Mouse (Mus musculus) G1E (cell line): ENCODE data around the gene Lrrc36. TPM values are rescaled to one million over a fixed set of nuclear protein-coding genes. Genes with fewer than 3 reads are reported as not detected.

Experiments used
- ATAC-seq: 2 replicates; pipeline ENCODE4 v1.8.0; 2016; ENCODE audit warnings: mild to moderate bottlenecking; ENCODE audit not compliant: insufficient number of reproducible peaks, poor library complexity, low FRiP score, severe bottlenecking; ENCODE audit errors: extremely low read depth
- DNase-seq: peaks from one replicate; pipeline ENCODE4 v3.0.0; 2012; ENCODE audit warnings: low spot score
- H3K27me3 ChIP-seq: 2 replicates; pipeline ENCODE4 v1.6.1; 2012; ENCODE audit warnings: mild to moderate bottlenecking, low read length, inconsistent platforms; ENCODE audit not compliant: insufficient read depth
- H3K36me3 ChIP-seq: replicated peaks from 2 replicates; pipeline ENCODE3; 2012; ENCODE audit warnings: mild to moderate bottlenecking, inconsistent platforms
- H3K4me1 ChIP-seq: 2 replicates; pipeline ENCODE4 v1.6.1; 2012; ENCODE audit warnings: low read depth, low read length, inconsistent platforms, mixed read lengths; ENCODE audit not compliant: insufficient read depth
- H3K4me3 ChIP-seq: 2 replicates; pipeline ENCODE4 v1.5.1; 2012; ENCODE audit warnings: low read depth, mild to moderate bottlenecking, inconsistent platforms, low read length, moderate library complexity, mixed read lengths
- H3K9me3 ChIP-seq: replicated peaks from 2 replicates; pipeline ENCODE4 v1.6.1; 2012; ENCODE audit warnings: inconsistent platforms
- CTCF ChIP-seq: IDR thresholded peaks from 2 replicates; pipeline ENCODE4 v1.5.1; 2012; ENCODE audit warnings: low read depth, low read length, inconsistent platforms, mixed read lengths
- GATA1 ChIP-seq: IDR thresholded peaks from 2 replicates; pipeline ENCODE4 v1.6.1; 2012; ENCODE audit warnings: borderline replicate concordance, low read length, inconsistent platforms, mixed read lengths
- GATA2 ChIP-seq: IDR thresholded peaks from 2 replicates; pipeline ENCODE4 v1.6.1; 2012; ENCODE audit warnings: low read depth, low read length, inconsistent platforms, borderline replicate concordance
- POLR2AphosphoS5 ChIP-seq: IDR thresholded peaks from 2 replicates; pipeline ENCODE4 v1.6.1; 2012; ENCODE audit warnings: low read depth, low read length, inconsistent platforms; ENCODE audit not compliant: insufficient replicate concordance
- TAL1 ChIP-seq: conservative IDR thresholded peaks from 2 replicates; pipeline ENCODE4 v1.6.1; 2012; ENCODE audit warnings: low read depth, low read length, inconsistent platforms, mixed read lengths
- polyA plus RNA-seq: library from polyadenylated mRNA; stranded (reverse); fragments of >175 nt; gene quantifications from 2 replicates; pipeline ENCODE4 v1.2.3, GENCODE M21; 2012
- total RNA-seq, 2 experiments: library from RNA; stranded (forward) in 1 of 2; stranded (reverse) in 1 of 2; fragments of 200-1000 nt in 1 of 2; fragments of >200 nt in 1 of 2; fragmentation: Nextera tagmentation in 1 of 2; gene quantifications; 2 replicates each; pipeline ENCODE4 v1.2.3; 2014 to 2017

Lrrc36 gene
- total and polyA plus RNA-seq, 3 experiments: not detected

DNA sequence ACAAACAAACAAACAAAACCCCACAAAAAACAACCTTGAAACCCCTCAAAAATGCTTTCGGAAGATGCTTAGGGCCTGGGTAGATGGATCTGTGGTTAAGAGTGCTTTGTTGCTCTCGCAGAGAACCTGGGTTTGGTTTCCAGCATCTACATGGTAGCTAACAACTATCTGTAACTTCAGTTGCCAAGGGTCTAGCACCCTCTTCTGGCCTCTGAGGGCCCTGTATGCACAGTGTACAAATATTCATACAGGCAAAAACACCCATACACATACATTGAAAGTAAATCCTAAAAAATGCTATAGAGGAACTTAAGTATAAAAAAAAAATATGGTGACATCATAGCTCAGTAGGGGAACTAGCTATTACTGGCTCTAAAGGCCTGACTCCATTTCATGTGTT is 29.3 kb upstream of the Lrrc36 start:
- ATAC-seq: no peak
- TF ChIP-seq GATA2 (no peak), POLR2AphosphoS5 (no peak), CTCF (no peak), GATA1 (no peak), TAL1 (no peak)

GRCm38 (mm10) chr8:105387151-105387550 is 26.2 kb upstream of the Lrrc36 start:
- no peak for DNase-seq

More for the DNA sequence above, 29.3 kb upstream of the Lrrc36 start:
- Histone ChIP-seq H3K36me3 (no peaks in the 10 kb centered on the region), H3K4me3 (no peak overlapping the region), H3K27me3 (peaks cover 41% of the 10 kb centered on the region), H3K9me3 (no peaks in the 10 kb centered on the region), H3K4me1 (no peaks in the 10 kb centered on the region)
- no peak for DNase-seq

DNA sequence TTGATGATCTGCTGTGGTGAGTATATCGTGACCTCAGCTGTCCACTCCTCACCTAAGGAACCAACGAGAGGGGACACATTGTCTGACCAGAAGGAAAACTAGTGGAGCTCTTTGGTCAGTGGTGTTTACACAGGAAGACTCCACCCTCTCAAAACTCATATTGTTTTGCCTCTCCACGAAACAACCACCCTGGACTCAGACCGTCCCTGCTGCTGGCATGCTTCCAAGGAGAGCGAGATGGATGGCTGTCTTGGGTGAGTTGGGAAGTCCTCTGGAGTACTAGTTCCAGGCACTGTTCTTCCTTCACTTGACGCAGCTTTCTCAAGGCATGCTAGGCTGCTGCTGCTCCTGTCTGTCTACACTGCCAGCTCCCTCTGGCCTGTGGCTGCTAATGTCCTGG is 24.3 kb upstream of the Lrrc36 start:
- ATAC-seq (no peak), DNase-seq (no peak)
- Histone ChIP-seq H3K27me3 (peaks cover 41% of the 10 kb centered on the region), H3K4me1 (no peaks in the 10 kb centered on the region), H3K36me3 (no peaks in the 10 kb centered on the region), H3K9me3 (no peaks in the 10 kb centered on the region), H3K4me3 (no peak overlapping the region)
- TF ChIP-seq GATA1: no peak
- no peak for TF ChIP-seq TAL1
- no peak for TF ChIP-seq CTCF
- no peak for TF ChIP-seq GATA2
- TF ChIP-seq POLR2AphosphoS5: no peak

More at GRCm38 (mm10) chr8:105387151-105387550, 26.2 kb upstream of the Lrrc36 start:
- Histone ChIP-seq H3K27me3 (peaks cover 34% of the 10 kb centered on the region), H3K36me3 (no peaks in the 10 kb centered on the region), H3K4me1 (no peaks in the 10 kb centered on the region), H3K9me3 (no peaks in the 10 kb centered on the region), H3K4me3 (no peak overlapping the region)
- ATAC-seq: no peak
- TF ChIP-seq CTCF (no peak), TAL1 (no peak), GATA1 (no peak), GATA2 (no peak), POLR2AphosphoS5 (no peak)

DNA sequence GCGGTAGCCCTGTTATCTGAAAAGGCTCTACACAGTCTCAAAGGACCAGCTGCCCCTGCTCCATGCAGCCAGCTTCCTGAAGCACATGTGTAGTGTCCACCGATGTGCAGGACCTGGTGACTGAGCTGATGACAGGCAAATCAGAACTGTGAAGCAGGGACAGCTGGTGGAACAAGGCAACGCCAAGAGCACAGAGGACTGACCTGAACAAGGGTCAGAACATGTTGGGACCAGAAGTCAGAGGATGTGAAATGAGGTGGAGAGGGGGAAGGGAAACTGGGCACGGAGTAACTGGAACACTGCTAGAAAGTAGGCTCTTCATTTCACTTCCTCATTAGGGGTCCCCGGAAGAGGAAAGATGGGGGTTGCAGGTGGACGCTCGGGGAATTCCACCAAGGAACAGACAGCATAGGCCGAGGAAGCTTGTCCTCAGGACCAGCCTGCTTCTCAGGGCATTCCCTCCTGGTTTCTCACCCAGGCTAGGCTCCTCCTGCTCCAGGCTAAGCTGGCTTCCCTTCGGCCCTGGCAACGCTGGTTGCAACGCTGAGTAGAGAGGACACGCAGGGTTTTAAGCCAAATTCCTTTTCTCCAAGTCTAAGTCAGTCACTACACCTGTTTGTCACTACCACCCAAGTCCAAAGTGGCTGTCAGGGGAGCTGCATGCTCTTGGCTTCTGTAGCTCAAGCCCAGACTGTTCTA is 20.1 kb upstream of the Lrrc36 start:
- Histone ChIP-seq H3K4me3 (no peak overlapping the region), H3K9me3 (no peaks in the 10 kb centered on the region), H3K4me1 (no peaks in the 10 kb centered on the region), H3K36me3 (no peaks in the 10 kb centered on the region), H3K27me3 (peaks cover 43% of the 10 kb centered on the region)
- DNase-seq (no peak), ATAC-seq (no peak)
- TF ChIP-seq CTCF (no peak), GATA1 (no peak), POLR2AphosphoS5 (no peak), GATA2 (no peak), TAL1 (no peak)

- DNase-seq (no peak), ATAC-seq (no peak)
- TF ChIP-seq CTCF (no peak), GATA1 (no peak), GATA2 (no peak), TAL1 (no peak), POLR2AphosphoS5 (no peak)
- no peak overlapping the region for H3K4me3 ChIP-seq
- H3K27me3 ChIP-seq: peaks cover 46% of the 10 kb centered on the region
- H3K4me1 ChIP-seq: no peaks in the 10 kb centered on the region
- no peaks in the 10 kb centered on the region for H3K36me3 ChIP-seq
- H3K9me3 ChIP-seq: no peaks in the 10 kb centered on the region
Observed at GRCm38 (mm10) chr8:105393915-105394314, 19.5 kb upstream of the Lrrc36 start.

GRCm38 (mm10) chr8:105397747-105398146 is 15.6 kb upstream of the Lrrc36 start:
- no peak for ATAC-seq
- Histone ChIP-seq H3K4me1 (no peaks in the 10 kb centered on the region), H3K4me3 (no peak overlapping the region), H3K36me3 (no peaks in the 10 kb centered on the region), H3K9me3 (no peaks in the 10 kb centered on the region), H3K27me3 (peaks cover 45% of the 10 kb centered on the region)
- TF ChIP-seq CTCF (peak; percentile 55; the same call in 1 of the 2 replicates), TAL1 (no peak), GATA2 (no peak), POLR2AphosphoS5 (no peak), GATA1 (no peak)
- peak; percentile 61 for DNase-seq
